Mouse (Mus musculus) urinary bladder, postnatal 25 days (tissue): Measurements from ENCODE around the gene Capn2.

Experiments
- DNase-seq: peaks from one replicate; pipeline ENCODE4 v3.0.0; 2022; ENCODE audit warnings: low spot score

Capn2 gene

DNA sequence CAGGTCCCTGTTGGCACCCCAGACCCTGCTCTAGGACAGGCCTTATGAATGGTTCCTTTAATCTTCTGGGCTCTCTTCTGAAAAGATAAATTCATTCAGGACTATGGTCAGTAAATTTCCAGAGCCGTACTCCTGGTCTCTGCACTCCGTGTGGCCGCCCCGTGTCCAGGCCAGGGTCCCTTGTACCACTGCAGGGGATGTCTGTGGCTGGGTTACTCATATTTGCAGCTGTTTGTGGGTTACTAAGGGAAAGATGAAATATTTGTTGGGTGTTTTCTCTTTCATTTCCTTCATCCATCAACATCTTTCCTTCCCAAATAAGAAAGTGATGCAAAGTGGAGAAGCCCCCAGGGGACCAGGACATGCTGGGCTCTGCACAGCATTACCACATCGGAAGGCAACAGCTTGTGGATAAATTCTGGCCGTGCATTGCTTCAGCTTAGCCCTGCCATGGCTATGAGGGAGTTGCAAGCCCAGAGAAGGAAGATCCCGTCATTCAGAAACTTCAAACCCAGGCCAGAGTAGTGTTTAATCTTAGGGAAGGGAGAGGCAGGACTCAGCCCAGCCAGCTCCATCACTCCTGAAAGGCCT, 15.5 kb downstream of the Capn2 start:
- DNase-seq: no peak

DNA sequence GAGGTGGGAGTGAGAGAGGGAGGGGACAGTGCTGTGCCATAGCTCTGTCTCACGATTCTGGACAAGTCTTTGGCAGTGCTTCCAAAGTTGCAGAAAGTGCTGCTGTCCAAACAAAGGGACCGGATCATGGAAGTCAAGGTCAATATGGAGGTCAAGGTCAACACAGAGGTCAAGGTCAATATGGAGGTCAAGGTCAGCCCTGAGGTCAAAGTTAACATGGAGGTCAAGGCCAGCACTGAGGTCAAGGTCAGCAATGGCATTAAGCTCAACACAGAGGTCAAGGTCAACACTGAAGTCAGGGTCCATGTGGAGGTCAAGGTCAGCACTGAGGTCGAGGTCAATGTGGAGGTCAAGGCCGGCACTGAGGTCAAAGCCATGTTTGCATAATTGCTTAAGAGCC, 16.6 kb downstream of the Capn2 start:
- no peak for DNase-seq

DNA sequence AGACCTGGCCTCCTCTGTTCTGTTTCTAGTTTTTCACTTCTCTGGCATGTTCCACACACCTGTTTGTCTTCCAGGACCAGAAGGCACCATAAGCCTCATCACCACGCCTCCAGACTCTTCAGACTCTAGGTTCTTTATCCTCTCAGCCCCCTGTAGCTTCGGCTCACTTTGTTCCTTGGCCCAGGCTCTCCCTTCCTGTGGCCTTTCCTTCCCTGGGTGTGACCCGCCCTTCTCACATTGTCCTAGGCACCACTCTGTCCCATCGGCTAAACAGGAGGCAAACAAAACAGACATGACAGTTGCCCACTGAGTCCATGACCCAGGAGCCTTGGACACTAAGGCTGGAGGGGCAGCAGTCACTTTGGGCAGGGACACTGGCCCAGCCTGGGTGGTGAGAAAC, 17.2 kb downstream of the Capn2 start:
- DNase-seq: no peak

DNA sequence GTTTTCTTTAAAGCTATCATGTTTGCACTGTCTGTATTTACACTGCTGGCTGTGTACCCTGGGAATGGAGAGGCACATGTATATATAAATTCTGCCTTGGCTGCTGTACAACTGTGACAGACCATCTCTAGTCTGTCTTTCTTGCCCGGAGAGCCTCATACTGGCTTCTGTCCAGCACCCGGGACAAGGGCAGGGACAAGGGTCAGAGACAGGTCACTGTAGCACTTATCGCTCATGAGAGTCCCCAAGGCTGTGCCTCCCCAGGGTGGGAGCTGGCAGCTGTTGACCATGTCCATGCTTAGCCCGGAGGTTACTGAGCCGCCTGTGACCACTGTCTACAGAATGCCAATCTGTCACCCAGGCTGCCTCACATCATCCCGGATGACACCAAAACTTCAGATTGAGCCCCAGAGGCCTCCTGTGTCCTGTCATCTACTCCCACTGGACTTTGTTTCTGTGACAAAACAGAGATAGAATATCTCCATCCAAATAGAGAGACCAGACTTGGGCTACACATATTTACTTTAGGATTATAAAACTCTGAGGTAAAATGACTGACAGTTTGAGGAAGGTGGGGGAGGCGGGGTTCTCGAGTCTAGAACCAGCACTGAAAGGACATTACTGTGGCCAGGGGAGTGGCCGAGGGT, 17.8 kb downstream of the Capn2 start:
- no peak for DNase-seq

DNA sequence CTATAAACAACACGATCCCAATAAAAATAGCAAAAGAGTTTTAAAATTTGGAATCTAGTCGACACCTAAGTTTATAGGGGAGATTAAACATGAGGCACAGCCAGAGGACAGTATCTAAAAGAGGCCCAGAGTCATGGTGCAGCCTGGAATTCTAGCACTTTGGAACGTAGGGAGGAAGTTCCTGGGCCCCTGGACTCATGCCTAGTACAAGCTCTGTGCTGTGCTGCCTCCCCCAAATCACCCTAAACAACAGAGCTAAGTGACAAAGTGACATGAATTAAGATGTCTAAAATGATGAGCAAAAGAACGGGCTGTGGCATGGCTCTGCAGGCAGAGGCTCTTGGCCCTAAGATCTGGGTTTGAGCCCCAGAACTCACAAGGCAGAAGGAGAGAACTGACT, 19.7 kb downstream of the Capn2 start:
- DNase-seq: no peak

DNA sequence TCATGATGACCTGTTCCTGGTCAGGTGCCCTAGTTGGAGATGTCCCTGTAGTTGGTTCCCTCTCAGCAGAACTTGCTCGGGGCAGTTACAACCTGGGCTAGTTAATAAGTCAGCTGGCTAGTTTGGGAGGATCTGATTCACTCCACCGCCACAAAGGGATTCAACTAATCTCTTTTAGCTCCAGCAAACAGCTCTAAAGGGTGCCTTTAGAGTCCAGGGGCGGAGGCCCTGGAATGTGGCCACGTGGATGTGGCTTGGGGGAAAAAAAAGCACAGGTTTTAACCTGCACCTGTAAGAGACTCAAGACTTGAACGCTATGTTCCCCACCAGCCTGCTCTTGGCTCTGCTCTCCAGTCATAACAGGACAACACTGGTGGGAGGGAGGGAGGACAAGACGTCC, 20.7 kb downstream of the Capn2 start:
- no peak for DNase-seq

DNA sequence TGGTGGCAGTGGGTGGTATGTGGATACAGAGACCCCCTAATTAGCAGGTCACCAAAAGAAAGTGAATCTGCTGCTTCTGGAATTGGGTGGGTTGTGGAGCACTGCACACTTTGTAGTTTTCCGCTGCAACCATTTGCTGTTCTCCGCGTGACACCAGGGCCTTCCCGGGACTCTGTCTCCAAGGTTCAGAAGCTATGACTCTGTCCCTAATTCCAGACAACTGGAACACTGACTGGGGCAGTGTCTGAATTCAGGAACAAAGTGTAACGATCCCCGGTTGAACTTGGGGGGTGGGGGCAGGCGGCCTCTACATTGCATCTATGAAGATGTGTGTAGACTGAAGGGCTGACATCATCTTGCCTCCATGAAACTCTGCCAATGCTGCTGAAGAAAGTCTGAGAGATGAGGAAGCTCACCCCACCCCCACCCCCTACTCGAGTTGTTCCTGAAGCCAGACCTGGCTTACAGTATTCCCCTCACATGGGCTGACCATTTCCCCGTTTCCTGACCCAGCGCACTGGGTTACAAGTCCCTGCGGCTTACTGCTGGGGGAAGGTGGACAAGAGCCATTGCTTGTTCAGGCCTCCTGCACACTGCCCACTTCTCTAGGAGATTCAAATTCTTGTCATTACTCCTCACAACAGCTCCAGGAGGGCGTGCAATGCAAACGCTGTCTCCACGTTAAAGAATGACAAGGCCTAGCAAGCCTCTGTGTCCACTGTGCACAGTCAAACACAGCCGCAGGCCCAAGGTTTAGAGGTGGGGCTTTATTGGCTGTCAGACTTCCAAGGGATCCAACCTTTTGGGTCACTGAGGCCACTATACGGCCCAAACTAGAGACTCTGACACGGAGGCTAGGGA, 22.9 kb downstream of the Capn2 start:
- DNase-seq: no peak

DNA sequence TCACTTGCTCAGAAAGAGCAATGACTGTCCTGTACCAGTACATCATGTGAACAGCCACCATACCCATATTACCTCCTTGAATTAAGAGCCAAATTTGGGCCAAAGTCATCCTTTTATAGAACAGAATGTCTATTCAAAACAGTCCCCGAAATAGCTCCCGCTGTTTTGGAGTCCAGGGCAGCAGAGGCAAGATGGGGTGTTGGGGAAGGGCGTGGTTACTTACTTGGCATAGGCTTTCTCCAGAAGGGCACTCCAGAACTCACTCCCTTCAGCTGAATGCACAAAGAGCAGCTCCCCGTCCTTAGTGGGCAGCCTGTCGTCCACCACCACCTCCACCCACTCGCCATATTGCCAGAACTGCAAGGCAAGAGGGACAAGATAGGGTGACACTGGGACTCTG, 25.6 kb downstream of the Capn2 start:
- DNase-seq: no peak

DNA sequence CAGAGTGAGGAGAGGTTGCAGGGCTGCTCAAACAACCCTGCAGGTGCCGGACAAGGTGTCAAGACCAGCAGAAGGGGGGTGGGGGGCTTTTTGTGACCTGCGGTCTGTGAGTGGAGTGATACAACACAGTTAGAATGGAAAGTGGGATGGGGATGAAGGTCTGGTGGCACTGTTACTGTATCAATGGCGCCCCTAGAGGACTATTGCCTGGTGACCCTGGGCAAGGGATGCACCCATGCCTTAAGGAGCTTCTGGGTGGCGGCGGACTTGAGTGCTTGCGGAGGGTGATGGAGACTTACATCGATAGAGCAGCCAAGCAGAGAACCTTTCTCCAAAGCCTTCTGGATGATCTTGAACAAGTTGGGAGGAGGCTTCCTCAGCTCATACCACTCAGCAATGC, 26.8 kb downstream of the Capn2 start:
- DNase-seq: no peak

DNA sequence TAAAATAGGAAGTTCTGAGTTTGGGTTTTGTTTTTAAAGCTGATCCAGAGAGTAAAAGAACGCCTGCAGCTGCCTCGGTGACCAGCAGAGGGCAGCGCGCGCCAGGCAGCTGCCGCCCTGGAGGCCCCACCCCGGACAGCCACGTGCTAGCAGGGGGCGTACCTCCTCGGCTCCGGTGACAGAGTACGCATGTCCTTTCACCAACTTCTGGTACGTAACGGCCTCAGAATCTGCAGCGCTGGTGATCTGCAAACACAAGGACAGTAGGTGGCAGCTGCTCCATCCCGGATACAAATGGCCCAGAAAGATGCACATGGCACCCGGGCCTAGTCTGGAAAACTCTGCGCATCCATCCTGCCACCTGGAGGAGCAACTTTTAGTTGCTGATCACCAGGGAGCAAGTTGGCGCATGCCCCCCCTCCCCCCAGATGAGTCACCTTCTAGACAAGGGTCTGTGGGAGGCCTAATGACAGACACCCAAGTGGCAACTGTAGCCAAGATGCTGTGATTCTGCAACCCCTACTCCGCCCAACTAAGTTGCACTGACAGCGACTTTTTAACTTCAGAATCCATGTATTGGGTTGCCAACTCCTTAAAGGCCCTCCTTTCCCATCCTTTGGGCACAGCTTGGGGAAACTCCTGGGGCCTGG, 27.5 kb downstream of the Capn2 start:
- DNase-seq: peak; percentile 91

DNA sequence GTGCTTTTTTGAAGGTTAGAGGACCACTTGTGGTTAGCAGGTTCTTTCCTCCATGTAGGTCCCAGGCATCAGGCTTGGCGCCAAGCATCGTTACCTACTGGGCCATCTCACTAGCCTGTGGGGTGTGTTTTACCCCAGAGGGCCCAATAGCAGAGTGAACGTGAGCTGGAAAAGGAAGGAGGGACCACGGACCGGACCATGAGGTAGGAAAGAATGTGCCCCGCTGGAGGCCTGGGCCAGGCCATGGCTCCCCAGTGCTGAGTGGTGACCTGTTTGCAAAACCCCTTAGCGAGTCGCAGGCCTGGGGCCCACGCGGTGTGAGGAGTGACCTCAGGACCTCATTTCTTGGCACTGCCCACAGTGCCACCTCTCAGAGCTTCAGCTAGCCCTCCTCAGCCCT, 28.9 kb downstream of the Capn2 start:
- no peak for DNase-seq

DNA sequence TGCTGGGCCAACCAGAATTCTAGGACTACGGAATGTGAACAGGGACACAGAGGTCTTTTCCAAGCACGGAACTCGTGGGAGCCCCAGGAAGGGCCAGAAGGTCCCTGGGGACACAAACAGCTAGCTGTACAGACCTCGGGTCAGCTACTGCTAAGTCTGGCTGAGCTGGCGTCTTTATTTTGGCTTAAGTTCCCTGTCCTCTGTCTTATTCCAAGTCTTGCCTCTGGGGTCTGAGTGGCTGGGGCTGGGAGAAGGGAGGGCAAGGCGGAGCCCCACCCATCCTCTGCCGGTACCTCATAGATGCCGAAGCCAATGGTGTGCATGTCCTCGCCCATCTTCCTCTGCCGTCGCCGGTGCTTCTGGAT, 33.5 kb downstream of the Capn2 start:
- no peak for DNase-seq

DNA sequence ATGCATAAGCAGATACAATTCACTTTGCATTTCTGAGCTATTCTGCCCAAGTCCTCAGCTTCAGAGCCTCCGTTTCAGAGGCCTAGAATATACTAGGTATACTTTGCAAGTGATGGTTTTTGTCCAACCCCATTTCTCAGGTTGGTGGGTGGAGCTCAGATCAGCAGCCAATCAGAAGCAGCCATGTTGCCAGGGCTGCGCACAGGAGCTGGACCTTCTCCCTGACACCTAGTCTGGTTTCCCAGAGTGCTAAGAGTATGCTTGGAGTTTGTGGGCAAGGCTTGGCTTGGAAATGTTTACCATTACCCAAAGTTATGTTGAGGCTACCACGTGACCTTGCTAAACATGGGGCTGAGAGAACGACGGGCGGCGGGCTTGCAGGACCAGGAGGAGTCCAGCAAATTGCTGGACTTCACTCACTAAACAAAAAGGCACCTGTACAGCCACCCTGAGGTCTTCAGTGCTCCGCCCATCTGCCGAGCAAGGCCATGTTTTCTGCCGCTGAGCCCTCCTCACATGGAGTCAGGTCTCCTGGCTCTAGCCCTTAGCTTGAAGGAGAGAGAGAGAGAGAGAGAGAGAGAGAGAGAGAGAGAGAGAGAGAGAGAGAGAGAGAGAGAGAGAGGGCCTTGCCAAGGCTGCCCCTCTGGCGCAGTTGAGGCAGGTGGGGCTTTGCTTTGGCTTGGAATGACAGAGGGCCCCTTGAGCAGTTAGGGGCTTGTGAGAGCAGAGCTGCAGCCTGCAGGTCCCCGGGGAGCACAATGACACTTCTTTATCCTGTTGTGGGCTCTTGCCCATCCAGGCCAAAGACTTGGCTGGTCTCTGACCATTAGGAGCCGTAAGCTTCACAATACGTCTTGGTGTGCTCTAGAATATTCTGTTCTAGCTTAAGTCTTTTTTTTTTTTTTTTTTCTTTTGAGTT, 34.2 kb downstream of the Capn2 start:
- no peak for DNase-seq

DNA sequence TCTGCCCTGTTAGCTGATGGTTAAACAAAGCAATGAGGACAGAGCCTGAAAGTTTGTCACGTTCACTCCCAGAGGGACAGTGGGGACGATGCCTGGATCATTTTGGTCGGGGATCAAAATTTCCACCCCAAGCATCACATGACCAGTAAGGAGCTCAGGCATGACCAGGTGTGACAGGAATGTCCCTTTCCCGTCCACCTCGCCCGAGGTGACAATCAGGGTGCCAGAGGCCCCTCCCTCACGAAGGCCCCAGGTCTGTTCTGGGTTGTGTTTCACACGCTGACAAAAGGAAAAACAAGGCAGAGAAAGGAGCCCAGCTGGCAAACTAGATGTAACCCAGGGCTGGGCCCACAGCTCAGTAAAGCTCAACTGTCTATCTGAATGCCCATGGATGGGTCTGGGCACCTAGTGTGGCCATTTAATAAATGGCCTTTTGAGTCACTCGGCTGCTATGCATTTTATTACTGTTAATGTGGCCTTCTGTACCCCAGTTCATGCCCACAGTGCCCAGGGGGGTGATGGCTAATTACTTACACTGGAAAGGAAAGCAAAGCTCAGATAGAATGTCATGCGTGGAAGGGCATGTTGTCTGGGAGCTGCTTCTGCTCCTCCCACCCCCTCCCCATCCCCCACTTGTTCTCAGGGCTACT, 35.6 kb downstream of the Capn2 start:
- no peak for DNase-seq

DNA sequence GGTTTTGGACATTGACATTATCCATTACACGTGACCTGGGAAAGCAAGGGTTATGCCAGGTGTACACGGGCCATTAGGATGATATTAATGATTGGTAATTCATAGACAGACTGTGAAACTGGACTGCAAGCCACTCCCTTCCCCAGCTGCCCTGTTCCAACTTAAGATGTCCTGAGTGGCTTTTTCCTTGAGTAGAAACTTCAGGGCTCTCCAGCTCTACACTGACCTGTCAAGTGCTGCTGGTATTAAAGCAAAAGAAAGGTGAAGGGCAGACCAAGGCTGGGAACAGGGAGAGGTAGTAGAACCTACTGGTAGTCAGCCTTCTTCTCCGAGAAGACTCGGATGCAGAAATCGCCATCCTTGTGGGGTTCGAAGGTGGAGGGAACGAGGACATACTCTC, 36.3 kb downstream of the Capn2 start:
- no peak for DNase-seq

DNA sequence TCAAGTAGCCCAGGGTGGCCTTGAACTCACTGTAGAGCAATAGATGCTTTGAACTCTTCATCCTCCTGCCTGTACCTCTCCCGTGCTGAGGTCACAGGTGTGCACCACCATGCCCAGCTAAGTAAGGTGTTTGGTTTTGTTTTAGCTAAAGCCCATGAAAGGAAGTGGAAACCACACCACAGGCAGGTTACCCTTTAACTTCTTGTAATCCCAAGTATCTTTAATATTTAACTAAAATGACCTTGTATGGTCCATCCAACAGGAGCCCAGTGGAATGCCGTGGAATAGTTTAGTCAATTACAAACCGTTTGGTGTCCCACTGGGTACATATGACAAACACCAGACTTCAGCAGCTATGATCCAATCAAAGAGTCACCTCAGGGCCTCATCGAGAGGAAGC, 38.5 kb downstream of the Capn2 start:
- DNase-seq: no peak

DNA sequence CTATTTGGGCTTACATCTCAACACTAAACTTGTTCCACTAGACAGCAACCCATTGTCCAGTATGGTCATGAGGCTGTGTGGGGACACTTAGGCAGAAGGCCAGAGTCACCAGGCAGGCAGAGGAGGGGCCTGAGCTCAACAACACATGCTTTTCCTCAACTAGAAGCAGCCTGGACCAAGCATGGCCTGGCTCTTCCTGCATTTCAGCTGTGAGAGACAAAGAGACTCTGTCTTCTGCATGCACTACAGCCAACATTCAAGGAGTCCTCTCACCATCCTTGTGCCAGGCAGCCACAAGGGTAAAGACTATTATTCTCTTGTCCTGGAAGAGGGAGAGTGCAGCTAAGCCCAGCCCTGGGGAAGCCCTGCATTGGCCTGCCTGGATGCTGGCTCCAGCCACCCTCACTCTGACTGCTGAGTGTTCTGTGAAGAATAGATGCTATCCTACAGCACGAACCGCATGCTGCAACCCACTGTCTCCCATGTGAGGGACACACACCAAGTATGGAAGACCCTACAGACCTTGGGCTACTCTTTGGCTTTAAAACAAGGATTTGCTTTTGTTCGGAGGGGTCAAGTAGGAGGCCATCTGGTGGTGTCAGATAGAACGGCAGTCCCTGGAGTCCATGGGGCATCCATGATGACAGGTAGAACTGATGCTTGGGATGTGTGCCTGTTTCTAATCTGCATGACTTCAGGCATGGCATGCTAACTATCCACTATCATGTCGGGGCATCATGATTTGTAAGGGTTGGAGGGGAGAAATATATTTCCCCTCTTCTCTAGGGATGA, 42.2 kb downstream of the Capn2 start:
- no peak for DNase-seq

DNA sequence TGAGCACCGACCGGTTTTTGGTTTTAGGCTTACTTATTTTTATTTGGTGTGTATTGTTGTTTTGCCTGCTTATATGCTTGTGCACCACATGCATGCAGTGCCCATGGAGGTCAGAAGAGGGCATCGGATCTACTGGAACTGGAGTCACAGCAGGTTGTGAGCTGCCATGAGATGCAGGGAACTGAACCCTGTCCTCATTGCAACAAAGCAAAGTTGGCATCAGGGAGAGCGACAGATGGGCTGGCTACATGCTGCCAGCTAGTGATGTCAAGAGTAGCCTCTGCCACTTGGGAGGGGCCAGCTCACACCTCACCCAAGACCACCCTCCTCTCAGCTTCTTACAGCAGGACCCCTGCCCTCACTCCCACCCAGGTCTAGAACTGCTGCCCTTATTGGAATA, 51.4 kb downstream of the Capn2 start:
- DNase-seq: no peak

DNA sequence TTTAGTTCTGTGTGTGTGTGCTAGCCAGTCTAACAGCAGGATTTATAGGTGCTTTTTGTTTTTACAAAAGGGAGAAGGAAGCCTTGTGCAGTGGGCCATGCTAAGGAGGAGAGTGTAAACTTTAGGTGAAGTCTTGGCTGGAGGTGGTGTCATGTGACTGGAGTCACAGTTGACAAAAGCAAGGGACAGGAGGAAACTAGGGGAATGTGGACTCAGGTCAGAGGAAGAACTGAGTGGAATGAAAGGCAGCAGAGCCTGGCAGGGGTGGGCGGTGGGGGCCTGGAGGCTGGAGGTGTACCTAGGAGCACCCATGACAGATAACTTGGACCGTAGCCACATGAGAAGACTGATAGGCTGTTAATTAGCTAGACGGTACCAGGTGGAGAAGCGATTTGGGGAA, 52.1 kb downstream of the Capn2 start:
- DNase-seq: no peak

DNA sequence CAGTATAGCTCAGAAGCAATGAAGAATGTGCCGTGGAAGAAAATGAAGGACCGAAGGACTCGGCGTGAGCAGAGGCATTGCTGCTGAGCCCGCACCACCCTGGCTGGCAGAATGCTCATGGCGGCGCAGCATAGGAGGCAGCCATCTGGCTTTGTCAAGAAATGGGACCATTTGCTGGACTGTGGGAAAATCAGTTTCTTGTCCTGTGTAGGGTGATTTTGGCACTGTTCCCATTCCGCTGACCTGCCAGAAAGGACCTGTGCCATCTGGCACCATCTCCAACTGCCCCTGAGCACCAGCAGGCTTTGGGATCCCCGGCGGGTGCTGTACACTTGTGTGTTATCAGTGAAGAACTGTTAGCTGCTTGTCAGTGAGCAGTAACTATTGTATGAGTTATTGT, 55.6 kb downstream of the Capn2 start:
- no peak for DNase-seq

DNA sequence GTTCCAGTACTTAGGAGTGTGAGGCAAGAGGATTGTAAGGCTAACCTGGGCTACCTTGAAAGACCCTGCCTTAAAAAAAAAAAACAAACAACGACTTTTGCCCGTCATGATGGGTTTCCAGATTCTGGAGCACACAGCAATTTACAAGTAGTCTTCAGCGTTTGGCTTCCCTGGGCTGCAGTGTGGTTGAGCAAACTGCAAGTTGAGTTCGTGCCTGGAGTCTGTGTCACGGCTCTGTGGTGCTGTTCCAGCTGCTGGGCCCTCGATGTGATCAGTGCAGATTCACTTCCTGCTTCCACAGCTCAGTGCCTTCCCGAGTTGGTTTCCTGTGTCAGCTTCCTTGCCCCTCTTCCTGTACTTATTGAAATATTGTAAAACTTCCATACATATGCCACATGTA, 56.1 kb downstream of the Capn2 start:
- peak; percentile 12 for DNase-seq
